Mouse (Mus musculus) hindbrain, embryonic 12.5 days (tissue): ENCODE measurements at regions not wholly inside any gene's neighbourhood (a gene's known extent, or its start where the extent isn't known, plus 50 kb on each side); places are given as distances from the start of the nearest gene placed in this dataset.

ENCODE experiments used
- ATAC-seq: fragments of 200-750 bp; cut with Nextera tagmentation; 2 replicates; pipeline ENCODE4 v1.8.0; 2017; ENCODE audit warnings: moderate TSS enrichment; ENCODE audit not compliant: low FRiP score
- H3K27ac ChIP-seq: fragments of 300-500 bp; sonication (generic); 2 replicates; pipeline ENCODE4 v1.5.1; 2016; ENCODE audit warnings: mild to moderate bottlenecking
- H3K27me3 ChIP-seq: fragments of 300-500 bp; sonication (generic); 2 replicates; pipeline ENCODE4 v1.6.1; 2016; ENCODE audit warnings: mild to moderate bottlenecking
- H3K36me3 ChIP-seq: fragments of 300-500 bp; sonication (generic); 2 replicates; pipeline ENCODE4 v1.6.1; 2016; ENCODE audit warnings: mild to moderate bottlenecking
- H3K4me1 ChIP-seq: fragments of 300-500 bp; sonication (generic); 2 replicates; pipeline ENCODE4 v1.6.1; 2016
- H3K4me2 ChIP-seq: fragments of 300-500 bp; sonication (generic); replicated peaks from 2 replicates; pipeline ENCODE4 v1.6.1; 2016; ENCODE audit warnings: mild to moderate bottlenecking
- H3K4me3 ChIP-seq: fragments of 300-500 bp; sonication (generic); 2 replicates; pipeline ENCODE4 v1.5.1; 2016; ENCODE audit warnings: mild to moderate bottlenecking
- H3K9ac ChIP-seq: fragments of 300-500 bp; sonication (generic); 2 replicates; pipeline ENCODE4 v1.6.1; 2016; ENCODE audit warnings: mild to moderate bottlenecking, moderate library complexity
- H3K9me3 ChIP-seq: fragments of 300-500 bp; sonication (generic); replicated peaks from 2 replicates; pipeline ENCODE4 v1.6.1; 2016; ENCODE audit warnings: mild to moderate bottlenecking
- WGBS: fragments of 180-500 bp; shearing (Covaris S2); methylation state at CpG from one replicate; pipeline ENCODE4 v1.1.7; 2016; 5-methylcytosine and 5-hydroxymethylcytosine counted together

- no peak overlapping the region for H3K4me2 ChIP-seq
- 94% methylated on average over 1 of the region's 1 CpGs for WGBS
- H3K4me1 ChIP-seq: peaks cover 11% of the 10 kb centered on the region
- no peaks in the 10 kb centered on the region for H3K9me3 ChIP-seq
- no peak overlapping the region for H3K27ac ChIP-seq
- no peaks in the 10 kb centered on the region for H3K36me3 ChIP-seq
- no peak overlapping the region for H3K9ac ChIP-seq
- H3K27me3 ChIP-seq: peaks cover 28% of the 10 kb centered on the region
- ATAC-seq: no peak
- H3K4me3 ChIP-seq: no peak overlapping the region
Observed at GRCm38 (mm10) chr10:120726369-120726768, 172.5 kb downstream of the Msrb3 start.

GRCm38 (mm10) chr10:120721956-120722532 is 176.9 kb downstream of the Msrb3 start:
- Histone ChIP-seq H3K36me3 (no peaks in the 10 kb centered on the region), H3K9me3 (no peaks in the 10 kb centered on the region), H3K27ac (no peak overlapping the region), H3K9ac (peak overlapping the region; percentile 40), H3K4me1 (peaks cover 23% of the 10 kb centered on the region), H3K27me3 (peaks cover 38% of the 10 kb centered on the region), H3K4me3 (peak overlapping the region; percentile 27), H3K4me2 (peak overlapping the region; percentile 64)
- ATAC-seq: no peak
- WGBS: 2% methylated on average over 15 of the region's 15 CpGs

- no peak for ATAC-seq
Observed at GRCm38 (mm10) chr10:120720981-120721380, 177.9 kb downstream of the Msrb3 start.

GRCm38 (mm10) chr10:120720061-120720460 is 178.8 kb downstream of the Msrb3 start:
- H3K9me3 ChIP-seq: no peaks in the 10 kb centered on the region
- H3K9ac ChIP-seq: no peak overlapping the region
- no peak overlapping the region for H3K4me2 ChIP-seq
- no peak overlapping the region for H3K27ac ChIP-seq
- H3K27me3 ChIP-seq: peaks cover 38% of the 10 kb centered on the region
- 17% methylated on average over 3 of the region's 3 CpGs for WGBS
- H3K4me1 ChIP-seq: peaks cover 23% of the 10 kb centered on the region
- ATAC-seq: no peak
- H3K4me3 ChIP-seq: no peak overlapping the region
- no peaks in the 10 kb centered on the region for H3K36me3 ChIP-seq

More at GRCm38 (mm10) chr10:120720981-120721380, 177.9 kb downstream of the Msrb3 start:
- peaks cover 23% of the 10 kb centered on the region for H3K4me1 ChIP-seq
- no peak overlapping the region for H3K27ac ChIP-seq
- H3K36me3 ChIP-seq: no peaks in the 10 kb centered on the region
- H3K27me3 ChIP-seq: peaks cover 38% of the 10 kb centered on the region
- WGBS: 32% methylated on average over 3 of the region's 3 CpGs
- H3K9ac ChIP-seq: no peak overlapping the region
- H3K4me3 ChIP-seq: no peak overlapping the region
- H3K4me2 ChIP-seq: no peak overlapping the region
- no peaks in the 10 kb centered on the region for H3K9me3 ChIP-seq

- WGBS: 65% methylated on average over 11 of the region's 11 CpGs
Observed at GRCm38 (mm10) chr10:120717159-120717567, 181.7 kb downstream of the Msrb3 start.

GRCm38 (mm10) chr10:120716391-120716790 is 182.5 kb downstream of the Msrb3 start:
- Histone ChIP-seq H3K9me3 (no peaks in the 10 kb centered on the region), H3K9ac (no peak overlapping the region), H3K4me2 (no peak overlapping the region), H3K27ac (no peak overlapping the region), H3K36me3 (no peaks in the 10 kb centered on the region), H3K4me3 (no peak overlapping the region), H3K27me3 (peaks cover 11% of the 10 kb centered on the region), H3K4me1 (peaks cover 12% of the 10 kb centered on the region)
- ATAC-seq: no peak
- WGBS: 67% methylated on average over 6 of the region's 6 CpGs

More at GRCm38 (mm10) chr10:120717159-120717567, 181.7 kb downstream of the Msrb3 start:
- no peak overlapping the region for H3K4me3 ChIP-seq
- no peak for ATAC-seq
- peaks cover 19% of the 10 kb centered on the region for H3K4me1 ChIP-seq
- no peaks in the 10 kb centered on the region for H3K9me3 ChIP-seq
- peaks cover 17% of the 10 kb centered on the region for H3K27me3 ChIP-seq
- H3K27ac ChIP-seq: no peak overlapping the region
- H3K9ac ChIP-seq: no peak overlapping the region
- H3K4me2 ChIP-seq: no peak overlapping the region
- H3K36me3 ChIP-seq: no peaks in the 10 kb centered on the region

- Histone ChIP-seq H3K27me3 (no peaks in the 10 kb centered on the region), H3K9ac (0 out of 2 replicates have a peak overlapping the region, but pooled peaks have one; percentile 8), H3K36me3 (no peaks in the 10 kb centered on the region), H3K9me3 (no peaks in the 10 kb centered on the region), H3K27ac (0 out of 2 replicates have a peak overlapping the region, but pooled peaks have one; percentile 2), H3K4me2 (peak overlapping the region; percentile 26), H3K4me1 (peaks cover 25% of the 10 kb centered on the region), H3K4me3 (no peak overlapping the region)
- peak; percentile 50; the same call in 1 of the 2 replicates for ATAC-seq
- 16% methylated on average over 20 of the region's 20 CpGs for WGBS
Observed at GRCm38 (mm10) chr10:120707771-120708750, 190.8 kb downstream of the Msrb3 start.

- Histone ChIP-seq H3K4me1 (peaks cover 25% of the 10 kb centered on the region), H3K4me3 (no peak overlapping the region), H3K9ac (no peak overlapping the region), H3K27me3 (no peaks in the 10 kb centered on the region), H3K9me3 (no peaks in the 10 kb centered on the region), H3K27ac (no peak overlapping the region), H3K36me3 (no peaks in the 10 kb centered on the region), H3K4me2 (no peak overlapping the region)
- ATAC-seq: no peak
- 6% methylated on average over 7 of the region's 7 CpGs for WGBS
Observed at GRCm38 (mm10) chr10:120706684-120707290, 192.1 kb downstream of the Msrb3 start.

- Histone ChIP-seq H3K36me3 (no peaks in the 10 kb centered on the region), H3K27ac (no peak overlapping the region), H3K9ac (no peak overlapping the region), H3K4me3 (no peak overlapping the region), H3K4me2 (no peak overlapping the region), H3K9me3 (no peaks in the 10 kb centered on the region), H3K27me3 (peaks cover 5% of the 10 kb centered on the region), H3K4me1 (peaks cover 15% of the 10 kb centered on the region)
- WGBS: 30% methylated on average over 11 of the region's 11 CpGs
- ATAC-seq: no peak
Observed at GRCm38 (mm10) chr10:120701833-120702232, 197.1 kb downstream of the Msrb3 start.

GRCm38 (mm10) chr10:120697275-120697856 is 201.5 kb downstream of the Msrb3 start:
- H3K27me3 ChIP-seq: peaks cover 21% of the 10 kb centered on the region
- WGBS: 11% methylated on average over 16 of the region's 16 CpGs
- H3K4me3 ChIP-seq: no peak overlapping the region
- H3K9me3 ChIP-seq: no peaks in the 10 kb centered on the region
- no peak overlapping the region for H3K27ac ChIP-seq
- H3K4me2 ChIP-seq: peak overlapping the region; percentile 16; the same call in 1 of the 2 replicates
- ATAC-seq: no peak
- no peaks in the 10 kb centered on the region for H3K36me3 ChIP-seq
- 0 out of 2 replicates have a peak overlapping the region, but pooled peaks have one; percentile 8 for H3K9ac ChIP-seq
- H3K4me1 ChIP-seq: peaks cover 8% of the 10 kb centered on the region

GRCm38 (mm10) chr10:120696481-120696880 is 202.4 kb downstream of the Msrb3 start:
- Histone ChIP-seq H3K4me1 (peaks cover 11% of the 10 kb centered on the region), H3K4me3 (no peak overlapping the region), H3K9ac (no peak overlapping the region), H3K9me3 (no peaks in the 10 kb centered on the region), H3K4me2 (no peak overlapping the region), H3K27me3 (peaks cover 21% of the 10 kb centered on the region), H3K36me3 (no peaks in the 10 kb centered on the region), H3K27ac (no peak overlapping the region)
- ATAC-seq: no peak
- WGBS: 55% methylated on average over 2 of the region's 2 CpGs

GRCm38 (mm10) chr10:120694472-120694871 is 204.4 kb downstream of the Msrb3 start:
- Histone ChIP-seq H3K36me3 (no peaks in the 10 kb centered on the region), H3K4me3 (no peak overlapping the region), H3K4me1 (peaks cover 11% of the 10 kb centered on the region), H3K27me3 (peaks cover 21% of the 10 kb centered on the region), H3K4me2 (peak overlapping the region; percentile 17; the same call in 1 of the 2 replicates), H3K27ac (no peak overlapping the region), H3K9me3 (no peaks in the 10 kb centered on the region), H3K9ac (no peak overlapping the region)
- WGBS: 19% methylated on average over 18 of the region's 18 CpGs
- no peak for ATAC-seq
